Mouse (Mus musculus): ENCODE measurements around the gene Snx9.

Gene Snx9

GRCm38 (mm10) chr17:5885474-5885873, 44.3 kb downstream of the Snx9 start:
- DNase-seq (ENCODE audit: low spot score) = peak; percentile 59

- no peak for DNase-seq (ENCODE audit: low spot score)
Measured at GRCm38 (mm10) chr17:5886181-5886810, 45.2 kb downstream of the Snx9 start.

DNA sequence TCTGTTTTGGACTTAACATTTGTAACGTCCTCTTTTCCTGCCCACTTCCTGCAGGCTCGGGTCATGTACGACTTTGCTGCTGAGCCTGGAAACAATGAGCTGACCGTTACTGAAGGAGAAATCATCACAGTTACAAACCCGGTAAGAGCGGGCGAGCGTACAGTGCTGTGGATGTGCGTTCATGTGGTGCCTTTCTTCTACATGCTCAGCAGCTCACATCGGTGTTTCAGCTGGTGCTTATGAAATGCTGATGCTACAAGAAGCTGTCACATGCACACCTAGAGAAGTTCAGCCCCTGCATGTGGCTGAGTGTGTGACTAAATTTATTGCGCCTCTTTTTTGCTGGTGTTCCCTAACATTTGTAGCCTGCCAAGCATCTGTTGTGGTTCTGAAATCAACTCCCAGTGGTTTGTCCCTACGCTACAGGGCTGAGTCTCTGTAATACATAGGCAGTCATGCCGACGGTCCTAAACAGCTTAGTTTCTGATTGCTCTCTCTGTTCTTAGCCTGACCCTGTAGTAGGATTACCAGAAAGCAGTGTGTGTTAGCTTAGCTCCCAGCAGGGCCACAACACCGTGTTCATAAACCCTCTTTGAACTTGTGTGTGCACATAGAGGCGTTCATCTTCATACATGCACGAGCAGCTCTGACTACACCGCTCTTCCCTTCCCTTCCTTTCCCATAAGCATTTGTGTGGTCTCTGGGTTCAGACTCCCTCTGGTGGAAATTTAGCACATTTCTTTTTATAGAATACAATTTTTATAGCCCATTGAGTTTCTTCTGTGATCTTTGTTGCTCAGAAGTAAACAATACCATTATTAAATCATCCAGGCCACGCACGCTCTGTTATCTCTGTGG, 46.0 kb downstream of the Snx9 start:
- DNase-seq (ENCODE audit: low spot score) = peak; percentile 25

- DNase-seq (ENCODE audit: low spot score) = peak; percentile 76
Measured at GRCm38 (mm10) chr17:5890429-5890828, 49.3 kb downstream of the Snx9 start.

DNA sequence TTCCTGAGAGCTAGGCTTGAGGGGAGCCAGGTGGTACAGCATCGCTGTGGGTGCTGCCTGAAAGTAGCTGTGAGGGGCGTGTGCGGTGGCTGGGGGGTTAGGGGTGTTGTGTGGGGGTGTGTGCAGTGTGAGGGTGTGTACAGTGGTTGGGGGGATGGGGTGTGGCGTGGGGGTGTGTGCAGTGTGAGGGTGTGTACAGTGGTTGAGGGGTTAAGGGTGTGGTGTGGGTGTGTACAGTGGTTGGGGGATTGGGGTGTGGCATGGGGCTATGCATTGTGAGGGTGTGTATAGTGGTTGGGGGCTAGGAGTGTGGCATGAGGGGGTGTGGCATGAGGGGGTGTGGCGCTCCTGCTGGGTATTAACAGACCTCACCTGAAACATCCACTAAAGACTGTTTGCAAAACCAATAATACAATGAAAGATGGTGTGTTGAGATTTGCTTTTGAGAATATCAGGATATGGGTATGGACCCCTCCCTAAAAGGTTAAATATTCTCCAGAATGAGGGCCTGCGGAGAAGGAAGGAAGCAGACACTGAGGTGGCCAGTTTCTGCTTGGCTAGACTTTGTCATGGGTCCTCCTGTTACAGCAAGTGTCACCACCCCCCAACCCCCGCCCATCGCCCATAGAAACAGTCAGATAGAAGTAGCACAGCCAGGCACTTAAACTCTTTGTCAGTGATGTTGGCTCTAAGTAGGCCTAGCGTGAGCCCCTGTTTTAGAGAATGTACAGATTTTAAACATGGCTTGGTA, 51.0 kb downstream of the Snx9 start:
- DNase-seq (ENCODE audit: low spot score) = no peak

DNA sequence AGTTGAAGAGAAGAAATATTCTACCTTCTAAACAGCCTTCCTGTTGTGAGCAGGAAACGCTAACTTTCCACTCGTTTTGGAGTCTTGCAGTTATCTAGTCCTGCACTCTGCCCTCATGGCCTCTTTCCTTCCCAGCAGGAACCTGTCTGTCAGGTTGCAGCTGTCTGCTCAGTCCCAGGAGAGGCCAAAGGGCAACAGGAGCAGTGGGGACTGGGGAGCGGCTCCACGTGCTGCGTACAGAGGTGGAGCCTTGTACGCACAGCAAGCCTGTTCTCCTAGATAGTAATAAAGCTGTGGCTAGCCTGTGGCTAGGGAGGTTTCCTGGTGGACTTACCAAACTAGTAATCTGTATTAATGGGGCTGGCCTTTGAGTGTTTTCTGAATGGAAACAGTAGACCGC, 52.0 kb downstream of the Snx9 start:
- DNase-seq (ENCODE audit: low spot score) = no peak

GRCm38 (mm10) chr17:5893574-5894148, 52.5 kb downstream of the Snx9 start:
- DNase-seq (ENCODE audit: low spot score) = no peak

DNA sequence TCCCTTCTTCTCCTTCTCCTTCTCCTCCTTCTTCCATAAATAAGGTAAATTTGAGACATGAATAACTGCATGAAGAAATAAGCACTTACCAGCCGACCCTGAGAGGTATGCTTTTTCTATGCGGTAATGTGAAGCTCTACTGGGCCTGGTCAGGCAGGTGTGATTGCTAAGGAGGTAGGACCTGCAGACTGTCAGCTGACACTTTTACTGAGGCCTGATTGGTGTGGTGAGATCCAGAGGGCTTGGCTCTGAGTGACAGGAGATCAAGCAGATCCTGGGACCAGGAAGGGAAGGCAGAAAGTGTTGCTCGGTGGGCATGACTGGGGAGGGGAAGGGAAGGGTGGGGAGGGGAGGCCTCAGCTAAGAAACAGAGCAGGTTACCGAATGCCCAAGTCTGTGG, 54.9 kb downstream of the Snx9 start:
- DNase-seq (ENCODE audit: low spot score) = no peak

GRCm38 (mm10) chr17:5896607-5897006, 55.5 kb downstream of the Snx9 start:
- DNase-seq (ENCODE audit: low spot score) = no peak

DNA sequence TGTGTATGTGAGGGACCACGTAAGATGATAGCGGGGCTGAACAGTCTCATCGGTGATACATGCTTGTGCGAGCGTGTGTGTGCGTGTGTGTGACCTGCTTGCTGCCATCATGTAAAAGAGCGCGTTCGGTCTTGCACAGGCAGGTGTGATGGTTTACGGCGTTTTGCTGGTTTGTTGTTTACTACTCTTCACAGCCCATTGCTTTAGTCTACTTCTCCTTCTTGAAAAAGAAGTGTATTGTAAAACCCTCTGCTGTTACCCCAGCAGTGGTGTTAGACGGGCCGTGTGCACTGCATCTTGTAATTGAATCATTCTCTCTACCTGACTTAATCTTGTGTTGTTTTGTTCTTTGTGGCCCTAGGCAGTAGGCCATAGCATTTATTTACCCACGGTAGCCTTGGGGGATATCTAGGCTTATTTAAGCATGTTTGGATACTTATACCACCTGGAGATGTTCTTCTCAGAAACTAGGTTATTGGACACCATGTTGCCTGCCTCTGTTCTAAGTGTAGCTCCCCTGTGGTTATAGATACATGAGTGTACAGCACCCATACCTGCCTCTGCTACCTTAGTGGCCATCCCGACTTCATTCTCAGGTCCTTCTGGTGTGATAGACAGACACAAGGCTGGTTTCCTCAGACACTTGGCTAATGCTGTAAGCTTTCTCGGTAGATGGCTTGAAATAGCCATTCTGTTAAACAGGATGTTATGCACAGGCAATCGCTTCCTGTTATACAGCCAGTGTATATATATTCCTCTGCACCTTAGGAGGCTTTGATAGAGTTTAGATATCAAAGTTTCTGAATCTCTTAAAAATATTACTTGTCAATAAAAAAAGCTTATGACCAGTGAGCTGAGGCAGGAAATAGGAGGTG, 56.4 kb downstream of the Snx9 start:
- DNase-seq (ENCODE audit: low spot score) = no peak

DNA sequence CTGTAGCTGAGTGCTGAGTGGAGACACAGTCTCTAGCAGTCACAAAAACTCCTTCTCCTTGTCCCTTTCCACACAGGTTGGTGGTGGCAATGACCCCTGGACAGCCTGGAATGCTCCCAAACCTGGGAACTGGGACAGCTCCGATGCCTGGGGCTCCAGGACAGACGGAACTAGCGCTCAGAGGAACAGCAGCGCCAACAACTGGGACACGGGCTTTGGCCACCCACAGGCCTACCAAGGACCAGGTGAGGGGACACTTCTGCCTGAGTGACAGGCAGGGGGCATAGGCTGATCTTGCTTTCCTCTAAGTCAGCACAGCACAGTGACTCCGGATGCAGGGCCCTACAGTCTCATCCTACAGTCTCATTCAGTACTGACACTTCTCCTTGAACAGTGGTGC, 58.1 kb downstream of the Snx9 start:
- no peak for DNase-seq (ENCODE audit: low spot score)

GRCm38 (mm10) chr17:5901381-5901780, 60.3 kb downstream of the Snx9 start:
- no peak for DNase-seq (ENCODE audit: low spot score)

DNA sequence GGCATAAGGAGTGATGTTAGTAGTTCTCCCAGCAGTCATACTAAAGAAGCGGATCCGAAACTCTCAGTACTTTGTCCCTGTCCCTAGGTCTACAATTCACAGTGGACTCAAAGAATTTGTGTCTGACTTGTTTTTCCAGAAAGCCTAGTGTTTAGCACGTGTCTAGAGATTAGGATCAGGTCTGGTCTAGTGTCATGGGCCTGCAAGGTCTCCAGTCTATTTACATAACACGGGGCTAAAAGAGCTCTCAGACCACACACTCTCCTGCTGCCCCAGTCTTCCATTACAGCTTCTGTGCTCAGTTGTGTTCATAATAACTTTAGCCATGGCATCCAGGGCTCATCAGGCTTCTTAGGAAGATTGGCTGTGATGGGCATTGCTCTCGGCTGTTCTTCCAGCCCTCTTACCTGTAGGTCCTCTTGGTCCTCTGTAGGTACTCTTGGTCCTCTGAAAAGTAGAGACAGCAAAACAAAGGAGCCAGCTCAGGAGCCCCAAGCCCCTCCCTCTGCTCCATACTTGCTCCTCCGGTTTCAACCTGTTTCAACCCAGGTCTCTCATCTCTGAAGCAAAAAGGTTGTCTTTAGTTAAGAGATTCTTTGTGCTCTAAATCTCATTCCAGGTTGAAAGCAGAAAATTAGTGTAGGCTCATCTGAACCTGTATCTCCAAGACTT, 62.6 kb downstream of the Snx9 start:
- no peak for DNase-seq (ENCODE audit: low spot score)

GRCm38 (mm10) chr17:5909681-5910080, 68.6 kb downstream of the Snx9 start:
- DNase-seq (ENCODE audit: low spot score) = no peak

DNA sequence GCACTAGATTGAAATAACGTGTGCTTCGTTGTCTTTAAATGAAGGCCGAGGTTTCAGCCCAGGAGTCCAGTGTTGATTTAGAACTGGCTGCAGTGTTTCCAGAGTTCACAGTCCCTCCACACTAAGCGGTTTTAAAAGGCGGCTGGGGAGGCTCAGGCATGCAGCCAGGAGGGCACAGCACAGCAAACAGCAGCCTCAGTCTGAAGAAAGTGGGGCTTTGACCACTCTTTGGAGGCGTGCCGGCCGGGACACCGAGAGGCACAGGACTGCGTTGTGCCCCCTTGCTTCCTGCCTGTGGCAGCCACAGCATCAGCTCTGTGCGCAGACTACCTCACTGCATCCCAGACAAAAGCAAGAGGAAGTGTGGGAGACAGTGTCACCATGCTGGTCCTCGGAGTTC, 70.5 kb downstream of the Snx9 start:
- no peak for DNase-seq (ENCODE audit: low spot score)

DNA sequence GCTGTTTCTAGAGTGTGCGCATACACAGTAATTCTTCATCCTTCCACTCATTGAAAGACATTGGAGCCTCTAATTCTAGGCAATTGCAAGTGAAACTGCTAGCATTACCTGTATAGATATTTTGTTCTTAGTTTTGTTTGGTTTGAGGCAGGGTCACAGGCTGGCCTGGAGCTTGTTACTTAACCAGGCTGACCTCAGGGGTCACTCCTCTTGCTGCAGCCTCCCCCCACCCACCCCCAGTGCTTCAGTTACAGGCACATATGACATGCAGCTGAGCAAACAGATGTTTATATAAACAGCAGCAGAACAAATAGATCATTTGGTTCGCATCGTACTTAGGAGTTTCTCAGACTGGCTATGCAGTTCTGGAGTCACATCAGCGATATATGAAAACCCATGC, 71.7 kb downstream of the Snx9 start:
- DNase-seq (ENCODE audit: low spot score) = no peak

GRCm38 (mm10) chr17:5914217-5914616, 73.1 kb downstream of the Snx9 start:
- DNase-seq (ENCODE audit: low spot score) = no peak

DNA sequence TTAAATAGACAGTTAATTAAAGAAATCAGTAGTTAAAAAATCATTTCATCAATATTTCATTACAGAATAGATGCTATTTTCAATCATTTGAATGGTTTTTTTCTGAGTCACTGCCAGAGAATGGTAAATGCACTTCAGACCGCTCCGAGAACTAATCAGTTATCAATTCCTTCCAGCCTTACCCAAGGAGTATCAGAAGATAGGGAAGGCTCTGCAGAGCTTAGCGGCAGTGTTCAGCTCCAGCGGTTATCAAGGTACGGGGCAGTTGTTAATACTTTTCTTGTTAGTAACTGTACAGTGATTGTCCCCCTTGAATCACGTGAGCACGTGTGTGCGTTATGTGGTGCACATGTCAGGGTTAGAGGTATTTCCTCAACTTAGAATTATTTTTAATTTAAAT, 80.8 kb downstream of the Snx9 start:
- DNase-seq (ENCODE audit: low spot score) = no peak

GRCm38 (mm10) chr17:5923281-5923680, 82.2 kb downstream of the Snx9 start:
- DNase-seq (ENCODE audit: low spot score) = no peak

- DNase-seq (ENCODE audit: low spot score) = no peak
Measured at GRCm38 (mm10) chr17:5924238-5924637, 83.1 kb downstream of the Snx9 start.

DNA sequence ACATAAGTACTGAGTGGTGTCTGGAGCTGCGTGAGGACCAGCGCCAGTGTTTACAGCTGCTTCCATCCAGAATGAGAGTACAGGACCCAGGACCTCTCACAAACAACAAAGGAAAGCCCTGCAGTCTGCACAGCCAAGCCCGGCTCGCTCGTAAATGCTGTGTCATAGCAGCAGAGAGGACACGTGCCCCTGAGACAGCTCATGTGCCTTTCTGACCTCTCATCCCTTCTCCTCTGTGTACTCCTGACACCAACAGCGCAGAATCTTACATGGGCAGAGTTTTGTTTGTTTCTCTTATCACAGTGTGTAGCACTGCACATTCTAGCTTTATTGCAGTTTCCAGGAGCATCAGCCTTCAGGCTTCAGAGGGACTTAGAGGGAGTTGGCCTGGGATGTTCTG, 85.6 kb downstream of the Snx9 start:
- no peak for DNase-seq (ENCODE audit: low spot score)

Measured in T-cell, adult 2 months (primary cell).